Mouse (Mus musculus): ENCODE results near the gene Adgrl2. TPM values are rescaled to one million over a fixed set of nuclear protein-coding genes. Genes with fewer than 3 reads are reported as not detected.

Gene Adgrl2
- total RNA-seq, 2 experiments from 2014 or later, result 73.0 to 77.0 TPM

GRCm38 (mm10) chr3:148981776-148982175, 8.6 kb downstream of the Adgrl2 start:
- DNase-seq, result peak in 1 of 2 experiments; percentile 26
- intact Hi-C loops (cut with DNase I), result no loop called here

- intact Hi-C loops (cut with DNase I), result no loop called here
- no peak for DNase-seq
These were observed 11.8 kb downstream of the Adgrl2 start for GRCm38 (mm10) chr3:148978541-148978940.

DNA sequence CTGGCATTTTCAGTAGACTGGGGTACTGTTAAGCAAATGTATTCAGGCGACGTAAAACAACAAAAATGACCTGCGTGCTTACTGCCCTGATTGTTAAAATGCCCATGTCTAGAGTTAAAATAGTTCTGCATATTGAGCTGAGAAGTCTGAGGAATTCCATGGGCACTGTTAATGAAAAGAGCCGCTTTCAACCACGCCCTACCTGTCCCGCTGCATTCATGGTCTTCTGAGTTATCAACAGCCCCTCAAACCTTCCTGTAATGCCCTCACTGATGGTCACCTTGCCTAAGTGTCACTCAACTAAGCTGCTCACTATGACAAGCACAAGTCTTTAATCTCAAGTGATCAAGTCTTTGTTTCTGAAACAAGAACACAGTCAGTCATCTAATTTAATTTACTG, 12.5 kb downstream of the Adgrl2 start:
- intact Hi-C loops (cut with DNase I), result no loop called here
- no peak for DNase-seq

- no peak for DNase-seq
- intact Hi-C loops (cut with DNase I), result no loop called here
These were observed 13.2 kb downstream of the Adgrl2 start for GRCm38 (mm10) chr3:148977124-148977529.

DNA sequence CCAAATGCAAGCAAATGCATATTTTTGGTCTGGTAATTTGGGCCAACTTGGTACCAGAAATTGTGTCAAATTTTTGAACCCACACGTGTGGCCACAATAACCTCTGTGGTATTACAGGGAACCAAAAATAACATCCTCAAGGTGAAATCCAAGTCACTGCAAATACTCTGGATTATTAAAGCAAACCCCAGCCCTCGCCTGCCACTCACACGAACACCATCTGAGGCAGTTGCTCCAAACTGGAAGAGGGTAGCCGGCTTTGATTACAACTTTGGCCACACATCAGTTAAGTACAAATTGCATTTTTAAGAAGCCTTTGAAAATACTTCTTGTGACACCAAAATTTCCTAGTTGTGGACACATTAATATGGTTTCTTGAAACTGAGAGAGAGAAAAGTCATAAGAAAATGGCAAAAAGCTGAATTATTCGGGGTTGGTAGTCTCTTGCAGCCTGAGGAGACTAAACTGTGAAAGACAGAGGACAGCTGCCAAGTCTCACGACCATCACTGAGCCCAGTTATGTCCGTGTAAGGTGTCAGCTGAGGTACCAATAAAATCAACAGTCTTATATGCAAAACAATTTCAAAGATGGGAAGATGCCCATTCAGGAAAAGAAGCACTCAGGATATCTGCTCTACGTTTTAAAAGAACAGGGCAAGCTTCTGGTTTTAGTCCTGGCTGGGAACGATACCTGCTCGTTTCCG, 18.3 kb downstream of the Adgrl2 start:
- intact Hi-C loops (cut with DNase I), result no loop called here
- DNase-seq, result no peak

- intact Hi-C loops (cut with DNase I), result no loop called here
- DNase-seq, result no peak
These were observed 25.3 kb downstream of the Adgrl2 start for GRCm38 (mm10) chr3:148964991-148965605.

- no peak for DNase-seq
- intact Hi-C loops (cut with DNase I), result no loop called here
These were observed 26.8 kb downstream of the Adgrl2 start for GRCm38 (mm10) chr3:148963381-148964044.

GRCm38 (mm10) chr3:148961611-148962010, 28.7 kb downstream of the Adgrl2 start:
- DNase-seq, result no peak
- intact Hi-C loops (cut with DNase I), result no loop called here

GRCm38 (mm10) chr3:148960751-148961289, 29.5 kb downstream of the Adgrl2 start:
- intact Hi-C loops (cut with DNase I), result no loop called here
- no peak for DNase-seq

DNA sequence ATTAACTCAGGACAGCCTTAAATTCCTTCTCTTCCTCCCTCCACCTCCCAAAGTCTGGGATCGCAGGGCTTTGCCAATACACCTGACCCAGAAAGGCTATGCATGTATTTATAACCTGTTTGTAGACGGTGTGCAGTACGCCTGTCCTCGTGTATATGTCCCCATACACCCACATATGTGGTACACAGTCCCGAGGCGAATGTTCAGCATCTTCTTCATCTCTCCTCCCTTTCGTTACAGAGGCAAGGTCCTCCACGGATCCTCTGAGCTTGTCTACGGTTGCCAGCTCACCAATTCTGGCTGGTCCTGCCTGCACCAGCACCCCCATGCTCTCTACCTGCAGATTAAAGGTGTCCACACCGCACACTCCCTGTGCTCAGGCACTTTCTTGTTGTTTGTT, 30.1 kb downstream of the Adgrl2 start:
- intact Hi-C loops (cut with DNase I), result no loop called here

DNA sequence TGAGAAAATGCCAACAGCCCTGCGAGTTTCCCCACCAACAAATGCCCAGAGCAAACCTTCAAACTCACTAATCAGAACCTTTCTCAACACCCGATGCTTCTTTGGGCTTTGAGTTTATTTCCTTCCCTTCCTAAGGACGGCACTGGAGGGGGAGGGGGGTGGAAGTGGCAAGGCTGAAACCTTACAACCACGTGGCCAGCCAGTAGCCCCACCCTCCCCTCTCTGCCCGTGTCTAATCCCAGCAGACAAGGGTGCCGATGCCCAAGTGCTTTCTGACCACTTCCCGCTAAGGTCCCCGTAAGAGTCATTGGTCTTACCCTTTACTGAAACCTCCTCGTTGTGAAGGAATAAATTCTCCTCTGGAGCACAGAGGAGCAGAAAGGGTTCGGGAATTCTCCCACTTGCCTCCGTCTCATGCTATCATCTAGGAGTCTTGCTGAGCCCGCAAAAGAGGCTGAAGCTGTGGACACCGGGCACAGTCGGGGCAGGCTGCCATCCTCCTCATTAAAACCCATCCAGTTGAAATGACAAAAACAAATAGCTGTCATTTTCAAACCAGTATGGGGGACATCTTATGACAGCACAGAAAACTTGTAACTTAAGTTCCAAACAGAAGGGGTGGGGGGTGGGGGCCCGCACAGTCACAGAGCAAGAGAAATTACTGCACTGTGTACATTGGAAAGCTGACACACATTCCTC, 30.9 kb downstream of the Adgrl2 start:
- peak; percentile 47 to 48 for DNase-seq
- intact Hi-C loops (cut with DNase I), result no loop called here

More for the DNA sequence above, 30.1 kb downstream of the Adgrl2 start:
- no peak for DNase-seq

DNA sequence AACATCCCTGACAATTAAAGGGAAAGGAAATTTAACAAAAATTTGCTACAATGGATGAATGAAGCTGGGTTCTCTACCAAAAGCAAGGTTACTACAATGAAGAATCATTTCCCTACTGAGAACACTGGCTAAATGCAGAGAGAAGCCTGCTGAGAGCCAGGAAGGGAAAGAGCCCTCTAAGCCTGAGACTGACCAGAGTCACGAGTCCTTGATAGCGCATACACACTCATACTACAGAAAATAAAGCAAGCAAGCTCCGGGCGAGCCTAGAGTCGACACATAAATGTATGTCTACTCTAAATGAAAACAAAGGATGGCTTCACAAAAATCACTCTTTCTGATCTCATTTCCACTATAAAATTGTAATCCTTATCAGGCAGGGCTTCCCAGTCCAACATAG, 31.6 kb downstream of the Adgrl2 start:
- DNase-seq, result no peak
- intact Hi-C loops (cut with DNase I), result no loop called here

DNA sequence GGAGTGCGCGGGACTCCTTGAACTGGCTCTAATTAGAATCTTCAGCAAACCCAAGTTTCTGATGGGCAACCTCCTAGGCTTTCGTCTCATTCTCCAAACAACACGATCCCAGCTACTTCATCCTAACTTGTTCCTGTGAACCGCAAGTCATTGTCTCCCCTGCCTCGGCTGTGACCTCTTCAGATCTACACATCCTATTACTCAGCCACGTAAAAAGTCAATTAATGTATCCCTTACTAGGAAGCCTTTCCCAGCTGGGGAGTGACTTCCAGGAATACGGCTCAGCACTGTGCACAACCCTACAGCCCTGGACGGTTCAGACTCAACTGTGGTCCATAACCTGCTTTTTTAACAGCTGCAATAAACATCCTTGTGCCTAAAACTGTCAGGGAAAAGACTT, 32.2 kb downstream of the Adgrl2 start:
- intact Hi-C loops (cut with DNase I), result no loop called here
- no peak for DNase-seq

DNA sequence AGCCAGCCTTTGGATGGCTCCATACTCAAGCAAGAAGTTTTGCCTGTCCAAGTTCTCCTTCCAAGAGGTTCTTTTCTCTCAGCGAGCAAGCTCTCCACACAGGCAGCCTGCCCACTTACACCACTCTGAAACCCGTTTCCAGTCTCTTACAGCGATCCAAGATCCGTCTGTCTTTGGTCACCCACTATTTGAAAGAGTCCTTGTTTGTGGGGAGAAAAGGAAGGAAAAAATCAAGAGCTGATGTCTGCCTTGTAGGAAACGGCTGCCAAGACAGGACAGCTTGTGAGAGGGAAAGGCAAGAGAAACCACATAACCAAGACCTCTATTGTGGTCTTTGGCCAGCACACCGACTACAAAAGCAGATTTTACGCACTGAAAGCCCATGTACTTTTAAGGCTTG, 33.5 kb downstream of the Adgrl2 start:
- DNase-seq, result no peak
- intact Hi-C loops (cut with DNase I), result no loop called here

DNA sequence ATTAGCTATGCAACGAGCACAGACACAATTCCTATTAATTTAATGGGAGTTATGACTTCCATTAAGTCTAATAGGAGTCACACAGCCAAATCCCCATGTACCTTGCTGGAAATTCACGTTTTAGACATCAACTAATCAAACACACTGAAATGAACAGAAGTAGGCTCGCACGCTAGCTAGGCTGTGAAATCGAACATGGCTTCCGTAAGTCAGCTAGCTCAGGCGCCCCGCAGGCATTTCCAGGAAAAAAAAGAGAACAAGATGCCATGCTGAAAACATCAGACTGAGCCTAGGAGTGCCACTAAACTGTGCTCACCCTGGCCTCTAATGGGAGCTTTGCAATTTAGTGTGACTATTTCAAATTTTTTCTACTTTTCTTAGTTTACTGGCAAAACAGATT, 40.6 kb downstream of the Adgrl2 start:
- no peak for DNase-seq
- intact Hi-C loops (cut with DNase I), result no loop called here

- no peak for DNase-seq
- intact Hi-C loops (cut with DNase I), result no loop called here
These were observed 42.5 kb downstream of the Adgrl2 start for GRCm38 (mm10) chr3:148947805-148948405.

DNA sequence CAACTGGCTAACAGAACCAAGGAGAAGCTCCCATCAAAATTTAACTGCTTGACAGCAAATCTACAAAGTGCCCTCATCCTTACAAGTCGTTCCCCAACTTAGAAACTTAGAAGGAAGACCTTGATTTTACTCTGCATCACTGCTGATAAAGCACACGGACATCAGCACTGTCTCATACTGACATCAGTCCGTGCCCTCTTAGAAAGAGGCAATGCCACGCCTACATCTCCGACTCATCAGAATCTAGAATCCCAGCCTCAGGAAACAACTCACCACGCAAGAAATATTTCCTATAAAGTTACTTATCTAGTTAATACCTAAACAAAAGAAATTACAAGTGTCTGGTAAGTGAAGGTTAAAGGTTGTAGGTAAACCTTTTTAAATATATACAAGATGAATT, 43.1 kb downstream of the Adgrl2 start:
- intact Hi-C loops (cut with DNase I), result no loop called here
- no peak for DNase-seq

GRCm38 (mm10) chr3:148945534-148945933, 44.8 kb downstream of the Adgrl2 start:
- intact Hi-C loops (cut with DNase I), result no loop called here
- no peak for DNase-seq

- no peak for DNase-seq
- intact Hi-C loops (cut with DNase I), result no loop called here
These were observed 50.9 kb downstream of the Adgrl2 start for GRCm38 (mm10) chr3:148939457-148939856.

- DNase-seq, result no peak
- intact Hi-C loops (cut with DNase I), result no loop called here
These were observed 55.3 kb downstream of the Adgrl2 start for GRCm38 (mm10) chr3:148935056-148935455.

GRCm38 (mm10) chr3:148934279-148934678, 56.1 kb downstream of the Adgrl2 start:
- intact Hi-C loops (cut with DNase I), result no loop called here

More at GRCm38 (mm10) chr3:148934279-148934678, 56.1 kb downstream of the Adgrl2 start:
- no peak for DNase-seq

Data from heart, postnatal 14 days (tissue).